Mouse (Mus musculus): ENCODE results near the gene Fga. TPM values are rescaled to one million over a fixed set of nuclear protein-coding genes. Genes with fewer than 3 reads are reported as not detected.

Gene Fga
- total RNA-seq, 2 experiments from 2014 or later, result 0.14 TPM; not detected in 1

DNA sequence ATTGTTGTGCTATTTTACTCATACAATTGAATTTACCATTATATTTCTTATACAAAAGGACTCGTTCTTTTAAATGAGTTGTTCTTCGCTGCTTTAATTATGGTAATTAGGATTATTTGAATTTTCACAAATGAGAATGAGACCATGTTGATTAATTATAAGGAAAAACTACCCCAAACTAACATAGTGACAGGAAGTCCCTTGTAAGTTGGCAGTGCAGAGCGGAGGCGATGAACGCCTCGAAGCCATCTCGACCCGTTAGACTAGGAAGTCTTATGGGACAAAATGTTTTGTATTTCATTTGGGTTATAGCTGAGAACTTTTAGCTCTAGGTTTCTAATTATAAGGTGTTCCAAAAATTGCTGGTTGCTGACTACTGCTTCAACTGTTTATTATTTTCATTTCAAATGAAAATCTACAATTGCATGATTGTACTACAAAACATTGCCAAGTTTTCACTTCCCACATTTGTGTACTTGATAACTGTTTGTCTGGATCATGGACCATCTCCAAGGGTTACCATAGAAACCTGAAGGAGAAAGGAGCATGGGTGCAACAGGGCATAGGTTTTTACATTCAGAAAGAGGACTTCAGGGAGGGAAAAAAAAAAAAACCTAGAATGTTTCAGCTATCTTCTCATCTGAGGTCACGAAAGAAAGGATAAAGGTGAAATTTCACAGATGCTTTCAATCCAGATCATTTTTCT is 1.8 kb downstream of the Fga start:
- DNase-seq (ENCODE audit: low spot score in 2 of 2), result no peak

DNA sequence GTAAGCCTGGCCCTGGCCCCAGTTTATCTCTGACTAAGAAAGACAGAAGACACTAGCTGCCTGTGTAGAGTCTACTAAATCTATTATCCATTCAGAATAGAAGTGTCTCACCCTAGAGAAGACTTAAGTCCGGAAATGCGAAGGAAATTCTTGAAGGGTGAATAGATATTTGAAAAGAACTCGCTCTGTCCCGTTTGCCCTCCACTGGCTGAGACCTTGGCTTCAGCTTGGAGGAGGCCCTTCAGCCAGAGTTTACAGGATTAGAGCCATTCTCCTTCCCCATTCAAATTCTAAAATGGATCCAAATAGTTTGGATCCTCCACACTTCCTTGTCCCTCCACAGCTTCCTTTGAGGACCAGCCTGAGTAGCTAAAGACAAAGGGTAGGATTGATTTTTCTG is 4.5 kb downstream of the Fga start:
- DNase-seq (ENCODE audit: low spot score in 2 of 2), result no peak

DNA sequence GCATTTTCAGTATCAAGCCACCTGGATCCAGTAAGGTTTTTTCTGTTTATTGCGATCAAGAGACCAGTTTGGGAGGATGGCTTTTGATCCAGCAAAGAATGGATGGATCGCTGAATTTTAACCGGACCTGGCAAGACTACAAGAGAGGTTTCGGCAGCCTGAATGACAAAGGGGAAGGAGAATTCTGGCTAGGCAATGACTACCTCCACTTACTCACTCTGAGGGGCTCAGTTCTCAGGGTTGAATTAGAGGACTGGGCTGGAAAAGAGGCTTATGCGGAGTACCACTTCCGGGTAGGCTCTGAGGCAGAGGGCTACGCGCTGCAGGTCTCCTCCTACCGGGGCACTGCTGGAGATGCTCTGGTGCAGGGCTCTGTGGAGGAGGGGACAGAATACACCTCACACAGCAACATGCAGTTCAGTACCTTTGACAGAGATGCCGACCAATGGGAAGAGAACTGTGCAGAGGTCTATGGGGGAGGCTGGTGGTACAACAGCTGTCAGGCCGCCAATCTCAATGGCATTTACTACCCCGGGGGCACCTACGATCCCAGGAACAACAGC is 7.0 kb downstream of the Fga start:
- DNase-seq (ENCODE audit: low spot score in 2 of 2), result no peak

DNA sequence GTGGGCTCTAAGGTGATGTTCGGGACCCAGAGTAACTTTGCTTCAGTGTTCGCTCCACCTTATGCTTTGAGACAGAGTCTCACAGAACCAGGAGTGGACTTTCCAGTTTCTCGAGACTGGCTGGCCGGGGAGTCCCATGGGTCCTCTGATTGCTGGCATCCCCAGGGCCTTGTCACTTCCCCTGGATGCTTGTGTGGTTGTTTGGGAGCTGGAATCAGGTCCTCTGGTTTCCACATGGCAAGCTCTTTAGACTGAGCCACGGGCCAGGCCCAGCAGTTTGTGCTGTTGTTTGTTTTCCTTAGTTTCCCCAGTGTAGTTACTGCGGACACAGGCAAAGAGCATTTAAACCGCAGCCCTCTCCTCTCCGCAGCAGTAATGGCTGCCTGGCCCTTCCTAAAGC is 7.9 kb downstream of the Fga start:
- DNase-seq (ENCODE audit: low spot score in 2 of 2), result no peak

DNA sequence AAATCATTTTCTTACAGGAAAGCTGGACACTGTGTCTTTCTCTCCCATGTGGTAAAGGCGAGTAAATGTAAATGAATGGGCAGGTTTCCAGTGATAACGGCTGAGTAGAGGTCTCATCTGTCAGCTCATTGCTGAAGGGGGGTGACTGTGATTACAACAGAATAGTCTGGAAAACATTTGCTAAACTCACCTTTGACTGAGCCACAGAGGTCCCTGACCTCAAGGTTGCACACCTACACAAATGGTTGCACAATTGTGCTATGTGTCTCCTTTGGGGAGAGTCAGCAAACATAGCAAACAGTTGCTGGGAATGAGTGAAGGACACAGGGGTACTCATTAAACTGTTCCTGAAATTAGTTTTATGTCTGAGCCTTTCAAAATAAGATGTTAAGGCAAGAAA is 13.0 kb downstream of the Fga start:
- DNase-seq (ENCODE audit: low spot score in 2 of 2), result no peak

DNA sequence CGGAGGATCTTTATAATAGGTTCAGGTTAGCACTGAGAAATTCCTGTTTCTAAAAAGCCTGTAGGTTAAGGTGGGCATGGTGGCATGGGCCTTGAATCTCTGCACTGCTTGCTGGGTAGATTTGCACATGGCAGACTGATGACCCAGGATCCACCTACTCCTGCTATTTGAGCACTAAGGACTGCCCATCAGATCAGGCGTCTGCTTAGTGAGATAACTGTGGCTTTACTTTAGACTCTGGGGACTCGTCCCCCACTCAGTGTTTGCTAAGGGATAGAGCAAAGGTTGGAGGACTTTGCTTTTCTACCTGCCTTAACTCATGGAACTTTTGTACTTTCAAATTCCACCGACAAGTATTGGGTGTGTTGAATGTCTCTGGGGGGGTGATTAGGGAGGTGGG is 13.8 kb downstream of the Fga start:
- DNase-seq (ENCODE audit: low spot score in 2 of 2), result no peak

DNA sequence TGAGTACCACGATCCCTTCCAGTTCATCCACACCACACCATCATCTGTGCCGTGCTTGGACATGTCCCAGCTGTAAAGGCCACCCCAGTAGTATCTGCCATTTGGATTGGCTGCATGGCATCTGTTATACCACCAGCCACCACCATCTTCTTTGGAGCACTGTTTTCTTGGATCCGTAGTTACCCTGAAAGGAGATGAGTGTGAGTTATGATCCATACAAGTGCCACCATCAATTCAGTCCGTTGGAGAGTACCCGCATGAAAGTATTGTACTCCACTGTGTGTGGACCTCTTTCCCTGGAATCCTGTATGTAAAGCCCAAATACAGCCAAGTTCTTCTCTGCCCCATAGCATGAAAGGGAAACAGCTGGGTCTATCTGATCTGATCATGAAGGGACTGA is 16.6 kb downstream of the Fga start:
- DNase-seq (ENCODE audit: low spot score in 2 of 2), result no peak

DNA sequence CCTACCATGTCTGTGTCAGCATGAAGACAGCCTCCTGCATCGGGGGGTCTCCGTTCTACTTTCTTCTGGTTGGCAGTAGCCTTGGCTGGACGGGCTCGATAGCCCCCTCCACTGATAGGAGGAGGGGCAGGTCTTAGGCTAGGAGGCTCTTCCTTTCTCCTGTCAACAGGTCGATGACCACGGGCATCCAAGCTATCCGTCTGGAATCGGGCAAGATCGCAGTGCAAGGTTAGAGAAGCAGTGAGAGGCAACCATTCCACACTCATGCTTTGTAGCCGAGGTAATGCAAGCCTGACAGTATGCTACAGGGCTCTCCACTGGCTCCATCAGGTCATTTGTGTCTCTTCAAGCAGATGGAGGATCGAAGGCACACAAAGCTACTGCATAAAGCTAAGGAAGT is 20.8 kb downstream of the Fga start:
- no peak for DNase-seq (ENCODE audit: low spot score in 2 of 2)

DNA sequence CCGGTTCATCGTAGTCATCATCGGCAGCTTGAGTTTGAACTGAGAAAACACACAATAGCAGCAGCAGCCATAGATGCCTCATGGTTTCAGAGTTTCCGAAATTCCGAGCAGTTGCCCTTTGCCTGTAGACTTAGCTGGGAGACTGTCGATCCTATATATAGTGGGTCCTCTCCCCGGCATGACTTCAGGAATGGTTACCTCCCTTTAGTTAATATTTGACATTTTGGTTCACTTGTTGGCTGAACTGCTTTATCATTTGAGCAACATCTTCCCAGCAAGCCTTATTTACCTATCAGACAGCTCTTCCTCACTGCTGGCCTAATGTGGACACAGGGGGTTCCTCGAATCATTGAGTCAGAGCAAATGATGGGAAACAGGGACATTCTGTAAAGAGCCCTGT is 23.8 kb downstream of the Fga start, which contains the start of gene Fgb:
Gene Fgb, minus strand, starts transcription at position 184 of the 400 bp plus-strand sequence.
- no peak for DNase-seq (ENCODE audit: low spot score in 2 of 2)

DNA sequence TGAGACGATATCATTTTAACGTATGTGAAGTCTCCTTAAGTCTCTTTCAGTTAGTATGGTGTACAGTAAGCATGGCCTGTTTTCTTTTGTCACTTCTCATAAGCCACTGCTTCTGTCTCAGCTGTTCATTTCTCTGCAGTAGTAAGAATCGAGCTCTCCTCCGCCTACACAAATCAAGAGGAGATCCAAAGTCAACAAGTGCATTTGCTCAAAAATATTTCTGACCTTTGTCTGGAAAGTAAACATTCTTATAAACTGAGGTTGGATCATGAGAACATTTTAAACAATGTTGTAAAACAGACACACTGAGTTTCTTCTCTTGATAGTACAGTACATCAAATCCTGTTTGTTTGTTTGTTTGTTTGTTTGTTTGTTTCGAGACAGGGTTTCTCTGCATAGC is 24.8 kb downstream of the Fga start:
- no peak for DNase-seq (ENCODE audit: low spot score in 2 of 2)

DNA sequence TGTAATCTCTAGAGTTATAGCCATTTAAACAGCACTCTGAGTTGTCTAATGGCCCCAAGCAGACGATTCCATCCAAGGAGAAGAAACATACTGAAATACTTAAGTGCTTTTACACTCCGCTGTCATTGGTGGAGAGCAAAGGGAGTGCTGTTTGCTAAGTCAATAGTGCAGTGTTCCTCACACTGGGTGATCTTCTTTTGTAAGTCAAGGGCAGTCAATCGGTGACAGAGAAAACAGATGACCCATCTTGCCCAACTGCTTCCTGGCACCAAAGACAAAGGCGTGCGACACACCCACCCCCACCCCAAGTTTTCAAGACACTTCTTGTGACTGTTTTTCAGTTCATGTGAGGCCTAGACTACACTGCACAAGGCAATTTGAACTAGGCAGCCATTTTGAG is 26.2 kb downstream of the Fga start:
- no peak for DNase-seq (ENCODE audit: low spot score in 2 of 2)

DNA sequence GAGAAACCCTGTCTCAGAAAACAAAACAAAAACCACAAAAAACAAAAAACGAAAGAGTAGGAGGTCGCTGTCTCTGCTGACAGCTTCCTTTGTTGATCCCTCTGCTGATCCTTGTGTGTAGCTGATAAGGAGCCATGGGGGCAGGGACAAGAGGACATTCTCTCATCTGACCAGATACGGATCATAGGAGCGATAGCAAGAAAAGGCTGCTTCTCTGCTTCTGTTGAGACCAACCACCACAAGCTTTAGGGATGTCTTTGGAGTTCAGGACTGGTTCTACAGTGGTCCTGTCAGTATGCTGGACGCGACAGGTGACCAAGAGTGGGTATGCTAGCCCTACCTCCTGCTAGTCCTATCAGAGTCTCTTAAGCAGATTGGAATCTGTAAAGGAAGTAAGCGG is 27.2 kb downstream of the Fga start:
- no peak for DNase-seq (ENCODE audit: low spot score in 2 of 2)

DNA sequence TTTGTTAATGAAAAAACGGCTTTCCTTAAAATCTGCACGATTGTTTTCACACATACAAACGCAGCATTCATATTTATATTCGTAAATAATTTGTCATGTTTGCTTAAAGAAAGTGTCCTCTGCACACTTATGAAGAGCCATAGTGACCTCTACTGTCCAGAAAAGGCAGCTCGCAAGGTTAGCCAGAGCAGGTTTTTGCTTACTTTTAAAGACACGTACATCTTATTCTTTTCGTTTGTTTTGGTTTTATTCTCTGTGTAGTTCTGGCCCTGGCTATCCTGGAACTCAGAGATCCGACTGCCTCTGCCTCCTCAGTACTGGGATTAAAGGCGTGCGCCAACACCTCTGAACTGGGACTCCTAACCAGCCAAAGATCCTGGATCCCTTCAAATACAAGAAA is 27.9 kb downstream of the Fga start:
- DNase-seq (ENCODE audit: low spot score in 2 of 2), result peak; percentile 39 to 51

DNA sequence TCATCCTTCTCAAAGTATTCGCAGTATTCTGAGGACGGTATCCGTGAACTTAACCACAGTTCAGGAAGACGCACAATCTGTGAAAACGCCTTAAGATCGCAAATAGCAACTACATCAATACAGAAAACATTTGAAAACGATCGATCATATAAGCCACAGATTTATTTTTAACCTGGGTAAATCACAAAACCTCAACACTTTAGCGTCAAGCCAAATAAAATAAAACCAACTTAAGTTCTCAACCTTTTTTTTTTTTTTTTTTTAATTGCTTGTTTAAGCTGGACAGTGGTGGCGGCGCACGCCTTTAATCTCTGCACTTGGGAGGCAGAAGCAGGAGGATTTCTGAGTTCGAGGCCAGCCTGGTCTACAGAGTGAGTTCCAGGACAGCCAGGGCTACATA is 28.9 kb downstream of the Fga start:
- DNase-seq (ENCODE audit: low spot score in 2 of 2), result no peak

DNA sequence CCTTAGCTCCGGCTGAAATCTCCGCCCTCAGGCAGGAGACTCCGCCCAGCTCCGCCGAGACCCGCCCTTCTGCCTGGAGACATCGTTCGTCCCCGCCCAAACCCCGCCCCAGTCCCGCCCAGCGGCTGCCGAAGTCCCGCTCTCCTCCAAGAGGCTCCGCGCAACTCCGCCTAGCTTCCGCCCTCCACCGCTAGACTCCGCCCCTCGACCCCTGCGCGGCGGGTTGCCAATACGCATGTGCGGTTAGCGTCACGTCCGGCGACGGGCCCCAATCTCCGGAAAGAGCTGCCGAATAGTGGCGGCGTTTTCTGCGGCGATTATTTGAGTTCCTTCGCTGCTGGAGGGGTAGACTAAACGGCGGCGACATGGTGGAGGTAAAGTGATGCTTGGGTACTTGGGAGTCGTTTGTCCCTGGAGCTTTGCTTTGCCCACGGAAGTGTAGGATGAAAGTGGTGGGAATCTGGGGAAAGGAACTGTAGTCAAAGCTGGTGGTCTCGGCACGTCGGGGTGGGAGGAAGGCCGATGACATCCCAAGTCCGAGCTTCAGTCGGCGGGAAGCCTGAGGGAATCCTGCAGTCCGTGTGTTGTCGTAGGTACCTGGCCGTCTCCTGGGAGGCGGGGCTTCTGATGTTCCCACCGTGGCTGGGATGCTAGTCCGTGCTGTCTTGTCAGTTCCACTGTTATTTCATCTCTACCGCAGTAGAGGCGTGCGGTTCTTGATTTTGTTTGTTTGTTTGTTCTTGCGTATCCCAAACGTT is 29.6 kb downstream of the Fga start, which contains the start of gene Plrg1:
Gene Plrg1, plus strand, starts transcription at position 242 of the 758 bp plus-strand sequence.
- peak; percentile 100 for DNase-seq (ENCODE audit: low spot score in 2 of 2)

DNA sequence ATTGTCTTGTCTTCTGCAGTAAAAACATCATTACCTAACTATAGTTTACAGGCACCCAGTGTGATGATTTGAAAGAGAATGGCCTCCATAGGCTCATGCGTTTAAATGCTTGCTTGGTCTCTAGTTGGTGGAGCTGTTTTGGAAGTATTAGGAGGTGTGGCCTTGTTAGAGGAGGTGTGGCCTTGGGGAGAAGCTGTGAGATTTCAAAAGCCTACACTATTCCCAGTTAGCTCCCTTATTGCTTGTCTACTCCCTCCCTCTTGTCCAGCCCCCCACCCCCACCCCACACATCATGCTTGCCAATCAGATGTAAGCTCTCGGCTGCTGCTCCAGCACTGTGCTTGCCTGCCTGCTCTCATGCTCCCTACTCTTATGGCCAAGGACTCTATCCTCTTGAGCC is 31.2 kb downstream of the Fga start:
- no peak for DNase-seq (ENCODE audit: low spot score in 2 of 2)

DNA sequence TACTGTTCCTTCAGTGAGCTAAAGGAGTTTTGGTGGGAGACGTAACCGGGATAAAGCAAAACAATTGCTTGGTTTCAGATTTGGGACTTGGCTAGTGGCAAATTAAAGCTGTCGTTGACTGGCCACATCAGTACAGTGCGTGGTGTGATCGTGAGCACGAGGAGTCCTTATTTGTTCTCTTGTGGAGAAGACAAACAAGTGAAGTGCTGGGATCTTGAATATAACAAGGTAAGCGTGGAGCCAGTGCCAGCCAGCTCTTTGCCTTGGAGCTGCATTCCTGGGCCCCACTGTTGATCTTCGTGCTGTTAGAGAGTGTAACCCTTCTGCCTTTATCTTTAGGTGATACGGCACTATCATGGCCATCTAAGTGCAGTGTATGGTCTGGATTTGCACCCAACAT is 42.0 kb downstream of the Fga start:
- no peak for DNase-seq (ENCODE audit: low spot score in 2 of 2)

DNA sequence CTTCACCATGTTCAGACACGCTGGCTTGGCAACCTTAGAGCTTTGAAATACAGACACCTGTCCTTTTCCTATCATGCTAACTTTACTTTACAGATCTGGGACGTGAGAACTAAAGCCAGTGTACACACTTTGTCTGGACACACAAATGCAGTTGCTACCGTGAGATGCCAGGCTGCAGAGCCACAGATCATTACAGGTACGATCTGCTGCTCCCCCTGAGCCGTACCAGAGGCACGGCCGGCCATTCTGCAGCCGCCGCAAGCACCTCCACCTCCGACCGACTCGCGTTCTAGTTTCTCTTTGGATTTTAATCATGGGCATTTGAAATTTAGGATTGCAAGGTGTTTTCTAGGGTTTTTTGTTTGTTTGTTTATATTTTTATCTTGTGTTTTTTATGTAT is 43.0 kb downstream of the Fga start:
- DNase-seq (ENCODE audit: low spot score in 2 of 2), result no peak

DNA sequence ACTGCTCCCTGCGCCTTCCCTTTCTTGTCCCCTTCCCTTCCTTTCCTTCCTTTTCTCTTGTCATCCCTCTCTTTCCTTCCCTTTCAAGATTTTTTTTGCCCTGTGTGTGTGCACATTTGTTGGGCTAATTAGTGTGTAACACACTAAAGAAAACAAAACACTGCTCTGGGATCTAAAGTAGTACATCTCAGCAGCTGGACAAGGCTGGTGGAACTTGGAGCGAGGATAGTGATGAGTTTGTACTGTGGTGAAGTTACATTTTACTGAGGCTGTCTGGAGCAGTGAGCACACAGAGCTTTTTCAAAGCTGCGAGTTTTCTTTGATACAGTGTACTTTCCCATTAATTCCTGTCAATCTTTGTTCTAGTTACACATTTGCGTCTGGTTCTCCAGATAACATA is 44.4 kb downstream of the Fga start:
- DNase-seq (ENCODE audit: low spot score in 2 of 2), result peak in 1 of 2 experiments; percentile 2

DNA sequence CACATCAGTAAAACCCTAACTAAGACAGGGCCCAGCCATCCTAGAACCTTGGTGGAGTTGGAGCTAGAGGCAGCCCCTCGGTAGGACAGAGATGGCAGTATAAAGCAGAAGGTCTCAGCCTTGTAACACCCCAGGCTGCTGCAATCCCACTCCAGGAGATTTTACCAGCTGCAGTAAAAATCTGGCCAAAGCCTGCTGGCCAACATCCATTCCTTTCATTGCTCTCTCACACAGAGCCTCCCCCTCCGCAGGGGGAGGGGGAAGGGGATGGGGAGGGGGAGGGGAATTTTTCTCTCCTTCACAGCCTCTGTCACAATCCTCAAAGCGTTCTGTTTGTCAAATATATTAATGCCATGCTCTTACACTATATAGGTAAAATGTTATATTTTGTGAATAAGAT is 50.7 kb downstream of the Fga start:
- DNase-seq (ENCODE audit: low spot score in 2 of 2), result peak in 1 of 2 experiments; percentile 39

DNA sequence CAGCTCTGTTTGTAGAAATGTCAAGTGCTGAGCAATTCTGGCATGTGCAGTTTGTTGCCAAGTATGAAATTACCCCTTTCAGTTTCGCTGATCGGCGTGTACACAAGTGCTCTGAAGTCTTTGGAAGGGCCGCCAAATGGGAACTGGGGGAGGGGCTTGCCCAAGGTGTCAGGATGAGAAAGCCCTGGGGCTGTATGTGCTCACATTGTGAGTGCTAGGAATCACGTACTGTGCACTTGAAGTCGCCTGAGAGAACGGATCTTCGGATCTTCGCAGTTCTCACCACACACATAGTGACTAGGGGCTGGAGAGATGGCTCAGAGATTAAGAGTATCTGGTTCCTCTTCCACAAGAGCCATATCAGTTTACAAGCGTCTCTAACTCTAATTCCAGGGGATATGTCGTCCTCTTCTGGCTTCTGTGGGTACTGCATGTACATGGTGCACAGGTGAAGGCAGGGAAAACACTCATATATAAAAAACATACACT is 54.7 kb downstream of the Fga start:
- peak; percentile 69 to 71 for DNase-seq (ENCODE audit: low spot score in 2 of 2)
